Mouse (Mus musculus) layer of hippocampus, adult 8-10 months (tissue): Measurements from ENCODE around the gene Rxfp1. TPM values are rescaled to one million over a fixed set of nuclear protein-coding genes. Genes with fewer than 3 reads are reported as not detected.
A peak's percentile ranks its signal among the peaks of the same experiment; 100 is the strongest.

ENCODE experiments used
- DNase-seq, 2 experiments: peaks; one replicate each; pipeline ENCODE4 v3.0.0; 2022; ENCODE audit warnings: low spot score in 2 of 2
- total RNA-seq, 4 experiments: library from RNA; stranded (reverse); gene quantifications; 2 replicates each; pipeline ENCODE4 v1.2.4; 2022

Gene Rxfp1
- total RNA-seq, 4 experiments from 2014 or later, result 12.9 to 18.6 (median 14.9) TPM

- DNase-seq, result no peak
Observed at GRCm38 (mm10) chr3:79672188-79672587, 65.5 kb downstream of the Rxfp1 start.

- no peak for DNase-seq
Observed at GRCm38 (mm10) chr3:79670556-79670955, 67.1 kb downstream of the Rxfp1 start.

- DNase-seq, result peak in 1 of 2 experiments; percentile 36
Observed at GRCm38 (mm10) chr3:79664787-79665408, 72.8 kb downstream of the Rxfp1 start.

- DNase-seq, result no peak
Observed at GRCm38 (mm10) chr3:79656682-79657081, 81.0 kb downstream of the Rxfp1 start.

- no peak for DNase-seq
Observed at GRCm38 (mm10) chr3:79652129-79652528, 85.6 kb downstream of the Rxfp1 start.

GRCm38 (mm10) chr3:79629416-79629730 is 108.3 kb downstream of the Rxfp1 start, which contains the start of gene Etfdh:
Gene Etfdh (minus strand): TSS chr3:79629500.
- peak; percentile 60 to 76 for DNase-seq

GRCm38 (mm10) chr3:79628561-79629415 is 108.9 kb downstream of the Rxfp1 start, which contains the start of gene 4930579G24Rik:
Gene 4930579G24Rik (plus strand): TSS chr3:79629079.
- DNase-seq, result peak; percentile 98 to 99

- no peak for DNase-seq
Observed at GRCm38 (mm10) chr3:79628182-79628560, 109.5 kb downstream of the Rxfp1 start.

- no peak for DNase-seq
Observed at GRCm38 (mm10) chr3:79627484-79628181, 110.0 kb downstream of the Rxfp1 start.

GRCm38 (mm10) chr3:79609886-79610285 is 127.8 kb downstream of the Rxfp1 start:
- no peak for DNase-seq

- no peak for DNase-seq
Observed at GRCm38 (mm10) chr3:79595468-79595867, 142.2 kb downstream of the Rxfp1 start.

- DNase-seq, result no peak
Observed at GRCm38 (mm10) chr3:79591793-79592471, 145.7 kb downstream of the Rxfp1 start.

Other genes starting within 250 kb of the Rxfp1 start
- gene Fnip2, start 170.1 kb downstream of the Rxfp1 start, total RNA-seq, result 10 to 100 TPM; 20.8 to 31.5 (median 27.1) TPM
- gene Ppid, start 146.5 kb downstream of the Rxfp1 start, total RNA-seq, result 10 to 100 TPM; 72.5 to 88.1 (median 80.6) TPM
- 1 to 10 TPM; 1.1 to 1.5 (median 1.3) TPM for gene 4930579G24Rik, start 108.8 kb downstream of the Rxfp1 start, total RNA-seq
- gene Etfdh, start 108.4 kb downstream of the Rxfp1 start, total RNA-seq, result 10 to 100 TPM; 27.4 to 33.7 (median 29.9) TPM
- 10 to 100 TPM; 17.0 to 25.2 (median 21.8) TPM for gene Tmem144, start 114.9 kb upstream of the Rxfp1 start, total RNA-seq
- gene Fam198b, start 146.7 kb upstream of the Rxfp1 start, total RNA-seq, result 1 to 10 TPM; 4.7 to 7.8 (median 5.2) TPM